Mouse (Mus musculus): ENCODE results near the gene Cldn8. TPM values are rescaled to one million over a fixed set of nuclear protein-coding genes. Genes with fewer than 3 reads are reported as not detected.

Gene Cldn8
- polyA plus RNA-seq (2016; fragmentation: Nextera tagmentation; extraction: Ambion mirVana), result 0.57 and 2.1 TPM in 2 replicates

DNA sequence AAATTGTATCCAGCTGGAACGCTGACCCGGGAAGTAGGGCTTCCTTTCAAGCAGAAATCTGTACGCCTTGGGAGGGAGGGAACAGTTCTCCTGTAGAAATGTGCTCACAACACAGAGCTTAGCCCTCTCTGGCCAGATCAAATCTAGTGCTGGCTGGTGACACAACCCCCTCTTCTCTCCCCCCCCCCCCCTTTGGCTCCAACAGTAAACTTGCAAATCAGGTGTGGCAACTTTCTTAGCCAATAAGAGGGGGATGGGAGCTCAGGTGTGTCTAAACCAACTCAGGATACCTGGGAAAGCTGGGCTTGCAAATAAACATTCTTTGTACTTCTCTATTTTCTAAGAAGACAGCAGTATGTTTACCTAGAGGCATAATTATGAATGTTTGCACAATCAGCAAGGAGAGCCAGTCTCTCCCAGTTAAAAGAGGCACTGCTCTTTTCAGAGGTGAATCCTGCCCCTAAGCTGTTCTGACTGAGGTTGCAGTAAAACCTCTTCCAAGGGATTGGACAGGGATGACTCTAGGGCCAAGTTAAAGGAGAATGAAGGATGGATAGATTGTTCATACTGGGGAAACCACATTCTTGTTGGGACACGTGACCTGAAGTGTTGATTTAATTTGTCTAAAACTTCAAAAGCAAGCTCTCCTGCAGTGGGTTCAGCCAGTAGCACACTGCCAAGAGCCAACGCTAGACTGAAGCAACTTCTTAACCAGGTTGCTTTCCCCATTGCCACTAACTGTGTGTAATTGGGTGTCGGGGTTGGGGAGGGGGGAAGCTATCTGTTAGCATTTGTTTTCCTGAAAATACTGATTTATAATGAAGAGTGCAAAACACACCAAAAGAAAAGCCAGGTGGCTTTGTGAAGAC lies at the start of gene Cldn8:
TSS of gene Cldn8 (minus strand) at position 139 of the 869 bp plus-strand sequence.
- no peak for DNase-seq (ENCODE audit: low spot score)
- Histone ChIP-seq H3K4me3 (no peak within 1 kb of the TSS), H3K4me1 (no peaks in the 10 kb centered on the region), H3K27me3 (ENCODE audit: insufficient read depth, poor library complexity, severe bottlenecking) (no peaks in the 10 kb centered on the region), H3K36me3 (no peaks in the 10 kb centered on the region), H3K9me3 (no peaks in the 10 kb centered on the region), H3K27ac (no peak within 1 kb of the TSS)
- WGBS, result 69% methylated on average over 6 of the region's 6 CpGs

DNA sequence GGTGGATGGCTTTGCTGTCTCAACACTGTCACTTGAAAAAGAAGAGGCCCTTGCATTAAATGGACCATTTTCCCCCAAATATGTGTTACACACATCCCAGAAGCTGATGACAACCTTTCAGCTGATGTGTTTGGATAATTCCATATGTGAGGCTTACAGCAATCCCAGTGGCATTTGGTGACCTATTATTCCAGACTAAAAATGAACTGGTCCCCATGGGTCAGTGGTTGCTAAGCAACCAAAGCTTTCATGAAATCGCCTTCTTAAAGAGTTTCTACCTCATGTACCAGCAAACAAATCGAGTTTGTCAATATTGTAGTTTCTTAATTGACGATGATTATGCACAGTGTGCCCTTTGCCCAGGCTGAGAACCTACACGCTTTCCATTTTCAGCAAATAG lies 49.7 kb upstream of the Cldn8 start:
- Histone ChIP-seq H3K27me3 (ENCODE audit: insufficient read depth, poor library complexity, severe bottlenecking) (no peaks in the 10 kb centered on the region), H3K27ac (no peak overlapping the region), H3K4me1 (no peaks in the 10 kb centered on the region), H3K9me3 (no peaks in the 10 kb centered on the region), H3K4me3 (no peak overlapping the region), H3K36me3 (no peaks in the 10 kb centered on the region)
- WGBS, result 79% methylated on average over 4 of the region's 4 CpGs
- no peak for DNase-seq (ENCODE audit: low spot score)

GRCm38 (mm10) chr16:88611922-88612321 lies 48.9 kb upstream of the Cldn8 start, which contains the start of gene Krtap24-1:
TSS of gene Krtap24-1 (minus strand) at chr16:88612279.
- 89% methylated on average over 8 of the region's 8 CpGs for whole genome bisulfite sequencing
- no peaks in the 10 kb centered on the region for H3K36me3 ChIP-seq
- H3K4me1 ChIP-seq, result no peaks in the 10 kb centered on the region
- H3K27ac ChIP-seq, result no peak within 1 kb of the TSS
- no peaks in the 10 kb centered on the region for H3K27me3 ChIP-seq (ENCODE audit: insufficient read depth, poor library complexity, severe bottlenecking)
- no peak for DNase-seq (ENCODE audit: low spot score)
- no peak within 1 kb of the TSS for H3K4me3 ChIP-seq
- no peaks in the 10 kb centered on the region for H3K9me3 ChIP-seq

GRCm38 (mm10) chr16:88604570-88604969 lies 41.6 kb upstream of the Cldn8 start:
- H3K27ac ChIP-seq, result no peak overlapping the region
- no peaks in the 10 kb centered on the region for H3K27me3 ChIP-seq (ENCODE audit: insufficient read depth, poor library complexity, severe bottlenecking)
- DNase-seq (ENCODE audit: low spot score), result no peak
- 82% methylated on average over 6 of the region's 6 CpGs for WGBS
- no peak overlapping the region for H3K4me3 ChIP-seq
- H3K36me3 ChIP-seq, result no peaks in the 10 kb centered on the region
- no peaks in the 10 kb centered on the region for H3K4me1 ChIP-seq
- no peaks in the 10 kb centered on the region for H3K9me3 ChIP-seq

GRCm38 (mm10) chr16:88602464-88602863 lies 39.5 kb upstream of the Cldn8 start:
- Histone ChIP-seq H3K27me3 (ENCODE audit: insufficient read depth, poor library complexity, severe bottlenecking) (no peaks in the 10 kb centered on the region), H3K4me1 (no peaks in the 10 kb centered on the region), H3K4me3 (no peak overlapping the region), H3K9me3 (no peaks in the 10 kb centered on the region), H3K36me3 (no peaks in the 10 kb centered on the region), H3K27ac (no peak overlapping the region)
- WGBS, result 50% methylated on average over 1 of the region's 1 CpGs
- no peak for DNase-seq (ENCODE audit: low spot score)

DNA sequence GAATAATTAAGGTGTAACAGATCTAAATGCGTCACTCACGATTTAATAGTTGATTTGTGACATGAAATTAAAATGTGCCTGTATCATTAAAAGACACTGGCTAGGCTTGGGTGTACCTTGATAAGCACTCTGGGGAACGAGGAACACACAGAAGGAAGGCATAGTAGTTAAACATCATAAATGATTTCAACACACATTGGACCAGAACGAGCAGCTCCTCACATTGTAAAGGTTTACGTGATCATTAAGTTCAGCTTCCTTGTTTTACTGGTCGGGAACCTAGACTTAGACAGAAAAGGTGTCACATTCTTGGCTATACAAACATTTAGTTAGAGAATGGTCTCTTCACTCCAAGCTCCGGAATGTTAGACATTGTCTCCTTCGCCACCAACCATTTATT lies 37.3 kb upstream of the Cldn8 start:
- Histone ChIP-seq H3K4me3 (no peak overlapping the region), H3K27ac (no peak overlapping the region), H3K36me3 (no peaks in the 10 kb centered on the region), H3K9me3 (no peaks in the 10 kb centered on the region), H3K4me1 (no peaks in the 10 kb centered on the region), H3K27me3 (ENCODE audit: insufficient read depth, poor library complexity, severe bottlenecking) (no peaks in the 10 kb centered on the region)
- 85% methylated on average over 8 of the region's 8 CpGs for WGBS
- DNase-seq (ENCODE audit: low spot score), result no peak

GRCm38 (mm10) chr16:88599504-88600237 lies 36.7 kb upstream of the Cldn8 start:
- no peak overlapping the region for H3K4me3 ChIP-seq
- H3K4me1 ChIP-seq, result no peaks in the 10 kb centered on the region
- H3K27ac ChIP-seq, result no peak overlapping the region
- 69% methylated on average over 16 of the region's 16 CpGs for WGBS
- no peak for DNase-seq (ENCODE audit: low spot score)
- no peaks in the 10 kb centered on the region for H3K27me3 ChIP-seq (ENCODE audit: insufficient read depth, poor library complexity, severe bottlenecking)
- no peaks in the 10 kb centered on the region for H3K36me3 ChIP-seq
- H3K9me3 ChIP-seq, result no peaks in the 10 kb centered on the region

DNA sequence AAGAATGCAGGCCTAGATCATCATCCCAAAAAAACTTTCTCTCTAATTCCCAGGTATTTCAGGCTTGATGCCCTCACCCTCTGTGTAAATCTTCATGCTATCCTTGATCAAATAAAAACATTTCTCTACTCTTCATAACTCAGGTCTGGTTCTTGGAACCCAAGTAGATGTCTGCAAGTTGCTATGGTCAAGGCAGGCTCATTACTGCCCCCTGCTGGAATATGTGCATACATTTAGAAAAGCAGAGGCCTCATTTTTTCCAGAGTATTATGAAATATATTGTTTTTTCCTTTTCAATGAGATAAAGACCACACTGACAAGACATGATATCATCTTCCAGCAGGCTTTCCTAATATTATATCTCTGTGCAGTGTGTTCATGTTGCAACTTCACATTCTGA lies 29.8 kb upstream of the Cldn8 start:
- no peak for DNase-seq (ENCODE audit: low spot score)
- H3K36me3 ChIP-seq, result no peaks in the 10 kb centered on the region
- no peaks in the 10 kb centered on the region for H3K27me3 ChIP-seq (ENCODE audit: insufficient read depth, poor library complexity, severe bottlenecking)
- no peaks in the 10 kb centered on the region for H3K4me1 ChIP-seq
- H3K27ac ChIP-seq, result no peak overlapping the region
- no peak overlapping the region for H3K4me3 ChIP-seq
- H3K9me3 ChIP-seq, result no peaks in the 10 kb centered on the region

GRCm38 (mm10) chr16:88583338-88583737 lies 20.4 kb upstream of the Cldn8 start:
- no peaks in the 10 kb centered on the region for H3K9me3 ChIP-seq
- DNase-seq (ENCODE audit: low spot score), result no peak
- no peaks in the 10 kb centered on the region for H3K36me3 ChIP-seq
- no peak overlapping the region for H3K27ac ChIP-seq
- H3K27me3 ChIP-seq (ENCODE audit: insufficient read depth, poor library complexity, severe bottlenecking), result no peaks in the 10 kb centered on the region
- no peaks in the 10 kb centered on the region for H3K4me1 ChIP-seq
- 85% methylated on average over 9 of the region's 9 CpGs for WGBS
- no peak overlapping the region for H3K4me3 ChIP-seq

GRCm38 (mm10) chr16:88575885-88576679 lies 13.1 kb upstream of the Cldn8 start:
- 71% methylated on average over 4 of the region's 4 CpGs for WGBS
- no peak for DNase-seq (ENCODE audit: low spot score)
- Histone ChIP-seq H3K27ac (no peak overlapping the region), H3K4me3 (no peak overlapping the region), H3K36me3 (no peaks in the 10 kb centered on the region), H3K4me1 (no peaks in the 10 kb centered on the region), H3K9me3 (no peaks in the 10 kb centered on the region), H3K27me3 (ENCODE audit: insufficient read depth, poor library complexity, severe bottlenecking) (no peaks in the 10 kb centered on the region)

DNA sequence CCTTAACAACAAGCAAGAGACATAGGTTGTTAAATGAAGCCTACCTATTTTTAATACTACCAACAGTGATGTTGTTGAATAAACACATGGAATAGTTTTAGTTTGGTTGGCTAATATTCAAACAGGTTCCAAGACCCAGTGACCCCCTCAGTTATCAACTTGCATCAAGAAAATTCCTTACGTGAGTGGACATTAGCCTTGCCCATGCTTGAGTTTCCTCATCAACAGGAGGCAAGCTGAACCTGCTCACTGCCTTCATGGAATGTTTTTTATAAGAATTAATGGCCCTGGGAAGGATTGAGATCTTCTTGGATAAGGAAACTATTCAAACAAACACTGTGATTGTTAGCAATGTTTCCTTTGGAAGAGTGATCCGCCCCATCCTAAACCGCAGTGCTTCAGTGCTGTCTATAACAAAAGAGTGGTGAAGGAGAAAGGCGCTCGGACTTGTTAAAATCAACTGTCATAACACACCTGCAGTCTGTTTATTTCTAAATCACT lies 10.0 kb upstream of the Cldn8 start:
- H3K27ac ChIP-seq, result no peak overlapping the region
- no peaks in the 10 kb centered on the region for H3K9me3 ChIP-seq
- H3K4me3 ChIP-seq, result no peak overlapping the region
- no peaks in the 10 kb centered on the region for H3K36me3 ChIP-seq
- no peaks in the 10 kb centered on the region for H3K4me1 ChIP-seq
- 86% methylated on average over 5 of the region's 5 CpGs for WGBS
- no peaks in the 10 kb centered on the region for H3K27me3 ChIP-seq (ENCODE audit: insufficient read depth, poor library complexity, severe bottlenecking)
- no peak for DNase-seq (ENCODE audit: low spot score)

- no peaks in the 10 kb centered on the region for H3K27me3 ChIP-seq (ENCODE audit: insufficient read depth, poor library complexity, severe bottlenecking)
- H3K4me3 ChIP-seq, result no peak overlapping the region
- DNase-seq (ENCODE audit: low spot score), result no peak
- no peaks in the 10 kb centered on the region for H3K36me3 ChIP-seq
- H3K27ac ChIP-seq, result no peak overlapping the region
- no peaks in the 10 kb centered on the region for H3K4me1 ChIP-seq
- H3K9me3 ChIP-seq, result no peaks in the 10 kb centered on the region
Observed at GRCm38 (mm10) chr16:88570136-88570535, 7.2 kb upstream of the Cldn8 start.

DNA sequence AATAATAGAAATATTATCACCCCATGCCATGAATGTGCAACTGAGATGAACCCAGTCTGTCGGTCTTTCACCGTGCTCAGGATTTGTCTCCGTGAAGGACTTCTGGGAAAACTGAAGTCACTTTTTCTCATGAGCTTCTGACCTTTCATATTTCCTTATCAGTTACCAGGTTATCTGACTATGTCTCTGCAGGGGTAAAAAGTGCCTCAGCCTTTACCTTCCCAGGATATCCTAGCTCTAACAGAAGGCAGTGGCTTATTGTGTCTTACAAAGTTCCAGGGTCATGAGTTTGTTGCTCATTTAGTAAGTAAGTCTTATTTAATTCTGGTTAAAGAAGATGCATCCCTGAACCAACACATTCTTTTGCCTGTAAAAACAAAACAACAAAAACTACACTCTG lies 6.7 kb upstream of the Cldn8 start:
- H3K9me3 ChIP-seq, result no peaks in the 10 kb centered on the region
- no peak for DNase-seq (ENCODE audit: low spot score)
- no peak overlapping the region for H3K27ac ChIP-seq
- 75% methylated on average over 3 of the region's 3 CpGs for WGBS
- H3K36me3 ChIP-seq, result no peaks in the 10 kb centered on the region
- H3K27me3 ChIP-seq (ENCODE audit: insufficient read depth, poor library complexity, severe bottlenecking), result no peaks in the 10 kb centered on the region
- no peaks in the 10 kb centered on the region for H3K4me1 ChIP-seq
- no peak overlapping the region for H3K4me3 ChIP-seq

Measured in heart, embryonic 10.5 days (tissue).